In the genomic region with DNA sequence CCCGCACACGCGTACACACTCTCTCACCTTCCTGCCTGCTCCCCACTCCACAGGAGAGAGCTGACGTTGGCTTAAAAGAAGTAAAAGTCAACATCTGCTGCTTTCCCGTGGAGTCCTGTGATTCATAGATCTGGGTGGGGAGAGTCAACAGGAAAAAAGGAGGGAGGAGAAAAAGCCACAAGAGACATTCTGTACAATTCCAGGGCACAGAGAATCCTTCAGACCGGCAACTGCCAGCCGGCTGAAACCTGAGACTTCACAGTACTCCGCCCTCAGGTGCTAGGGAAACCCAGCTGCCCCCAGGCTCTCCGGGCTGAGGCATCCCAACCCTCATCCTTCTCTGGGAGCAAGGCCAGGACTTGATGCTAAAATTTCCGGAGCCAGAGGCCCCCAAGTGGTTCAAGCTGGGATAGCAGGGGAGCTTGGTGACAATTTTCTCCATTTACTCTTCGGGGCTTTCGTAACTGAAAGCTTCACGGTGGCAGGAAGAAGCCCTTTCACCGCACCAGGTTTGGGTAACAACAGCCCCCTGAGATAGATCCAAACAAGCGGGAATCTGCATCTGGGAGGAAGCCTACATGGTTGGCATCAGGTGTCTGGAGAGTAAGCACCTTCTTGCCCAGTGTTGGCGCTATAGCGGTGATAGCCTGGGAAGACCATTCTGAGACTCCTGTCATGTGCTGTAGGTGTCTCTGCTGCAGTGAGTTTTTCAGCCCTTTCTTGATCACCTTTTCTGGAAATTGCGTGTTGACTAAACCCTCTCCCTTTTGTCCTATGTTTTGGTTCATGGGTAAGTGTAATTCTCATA, we compare ENCODE assay signal across 8 mouse cellular contexts. TPM values are rescaled to one million over a fixed set of nuclear protein-coding genes. Genes with fewer than 3 reads are reported as not detected.
DNase-seq lines count a peak whose midpoint lies in the region; ATAC-seq and TF ChIP-seq lines count a peak whose summit lies in the region.

No protein-coding gene starts in this region.

- no peaks in the 10 kb centered on the region for H3K27me3 ChIP-seq in hindbrain, embryonic 11.5 days (ENCODE audit: control insufficient read depth, insufficient read depth, low read length)
- H3K27me3 ChIP-seq in lung, postnatal 0 days (replicated peaks; ENCODE audit: insufficient read depth, low read length), result no peaks in the 10 kb centered on the region

- no peak overlapping the region for H3K27ac ChIP-seq in hindbrain, embryonic 11.5 days (ENCODE audit: low read depth, low read length)
- peak overlapping the region; percentile 38; the same call in 1 of the 2 replicates for H3K27ac ChIP-seq in lung, postnatal 0 days (ENCODE audit: low read length)

- TF ChIP-seq EP300 in lung, postnatal 0 days (IDR thresholded peaks at IDR 0.05), result peak; percentile 89

- peak overlapping the region; percentile 37 for H3K4me2 ChIP-seq in hindbrain, embryonic 11.5 days (replicated peaks; ENCODE audit: low read depth, low read length)
- H3K4me2 ChIP-seq in lung, postnatal 0 days (replicated peaks; ENCODE audit: low read depth, low read length), result peak overlapping the region; percentile 54

- H3K9me3 ChIP-seq in hindbrain, embryonic 11.5 days (ENCODE audit: control insufficient read depth, low read length), result no peaks in the 10 kb centered on the region
- no peaks in the 10 kb centered on the region for H3K9me3 ChIP-seq in lung, postnatal 0 days (ENCODE audit: low read length)

- H3K36me3 ChIP-seq in hindbrain, embryonic 11.5 days (ENCODE audit: control insufficient read depth, insufficient read depth, low read length), result no peaks in the 10 kb centered on the region
- no peaks in the 10 kb centered on the region for H3K36me3 ChIP-seq in lung, postnatal 0 days (ENCODE audit: insufficient read depth, low read length)

- H3K4me1 ChIP-seq in hindbrain, embryonic 11.5 days (replicated peaks; ENCODE audit: control insufficient read depth, insufficient read depth, low read length), result no peaks in the 10 kb centered on the region; the same call in 1 of the 2 replicates
- H3K4me1 ChIP-seq in lung, postnatal 0 days (ENCODE audit: insufficient read depth, low read depth, low read length), result 0 out of 2 replicates have a peak, but pooled peaks cover 4% of the 10 kb centered on the region

- 7% methylated on average over 15 of the region's 18 CpGs for WGBS in hindbrain, embryonic 11.5 days
- WGBS in lung, postnatal 0 days, result 4% methylated on average over 15 of the region's 18 CpGs

- H3K4me3 ChIP-seq in hindbrain, embryonic 11.5 days (ENCODE audit: low read depth, low read length), result no peak overlapping the region; the same call in 1 of the 2 replicates
- H3K4me3 ChIP-seq in lung, postnatal 0 days (ENCODE audit: low read depth, low read length), result 0 out of 2 replicates have a peak overlapping the region, but pooled peaks have one; percentile 16

- no peak overlapping the region; the same call in 1 of the 2 replicates for H3K9ac ChIP-seq in hindbrain, embryonic 11.5 days (ENCODE audit: low read depth, low read length)
- H3K9ac ChIP-seq in lung, postnatal 0 days (replicated peaks; ENCODE audit: low read depth), result peak overlapping the region; percentile 34

- peak; percentile 80; the same call in 1 of the 2 replicates for ATAC-seq in hindbrain, embryonic 11.5 days (ENCODE audit: low FRiP score)
- peak; percentile 95 for ATAC-seq in lung, postnatal 0 days

- peak; percentile 91 for DNase-seq in MN1 (ENCODE audit: low spot score)
- DNase-seq in cerebellum, adult 9-10 months, result peak; percentile 92
- DNase-seq in frontal cortex, adult 2 months (ENCODE audit: extremely low spot score in 1 of 2, low spot score in 1 of 2), result peak; percentile 81 to 96
- peak; percentile 91 for DNase-seq in hindbrain, embryonic 11.5 days (ENCODE audit: low spot score)
- DNase-seq in layer of hippocampus, postnatal 10 days (ENCODE audit: low spot score in 2 of 2), result peak; percentile 93 to 94
- DNase-seq in lung, postnatal 0 days (ENCODE audit: low spot score), result peak; percentile 92
- DNase-seq in ovary, postnatal 36 days (ENCODE audit: low spot score), result peak; percentile 75
- peak; percentile 73 for DNase-seq in thymus, postnatal 25 days

- peak; percentile 82 for TF ChIP-seq CTCF in lung, postnatal 0 days (IDR thresholded peaks at IDR 0.05)

RNA-seq across cellular contexts. Expression of a gene that starts 6.3 kb away (rescaled TPM):
- 5.9 and 9.8 TPM in 2 replicates for polyA plus RNA-seq in frontal cortex, adult 2 months (2012; rRNA removed)
- 0.25 and 0.40 TPM in 2 replicates for polyA plus RNA-seq in hindbrain, embryonic 11.5 days (2014; fragmentation: Nextera tagmentation; extraction: Ambion mirVana)
- total RNA-seq in layer of hippocampus, postnatal 10 days (2021), result 1 to 10 TPM; 6.9 to 7.4 TPM
- polyA plus RNA-seq in lung, postnatal 0 days (2015; fragmentation: Nextera tagmentation; extraction: Ambion mirVana), result 0.42 and 0.44 TPM in 2 replicates

RNA-seq across cellular contexts. Expression of a gene that starts 18.3 kb away (rescaled TPM):
- polyA plus RNA-seq in frontal cortex, adult 2 months (2012; rRNA removed), result 2.9 and 3.2 TPM in 2 replicates
- 0.53 and 1.3 TPM in 2 replicates for polyA plus RNA-seq in hindbrain, embryonic 11.5 days (2014; fragmentation: Nextera tagmentation; extraction: Ambion mirVana)
- total RNA-seq in layer of hippocampus, postnatal 10 days (2021), result 1 to 10 TPM; 1.4 to 1.8 TPM
- polyA plus RNA-seq in lung, postnatal 0 days (2015; fragmentation: Nextera tagmentation; extraction: Ambion mirVana), result 0.31 TPM in 2 replicates

RNA-seq across cellular contexts. Expression of a gene that starts 28.4 kb away (rescaled TPM):
- 0.10 and 0.11 TPM in 2 replicates for polyA plus RNA-seq in frontal cortex, adult 2 months (2012; rRNA removed)
- polyA plus RNA-seq in hindbrain, embryonic 11.5 days (2014; fragmentation: Nextera tagmentation; extraction: Ambion mirVana), result 0.04 and 0.22 TPM in 2 replicates
- total RNA-seq in layer of hippocampus, postnatal 10 days (2021), result under 1 TPM; 0.25 to 0.34 TPM
- polyA plus RNA-seq in lung, postnatal 0 days (2015; fragmentation: Nextera tagmentation; extraction: Ambion mirVana), result not detected in 2 replicates

RNA-seq across cellular contexts. Expression of a gene that starts 28.5 kb away (rescaled TPM):
- polyA plus RNA-seq in frontal cortex, adult 2 months (2012; rRNA removed), result 61.4 and 64.5 TPM in 2 replicates
- polyA plus RNA-seq in hindbrain, embryonic 11.5 days (2014; fragmentation: Nextera tagmentation; extraction: Ambion mirVana), result 42.8 and 44.6 TPM in 2 replicates
- total RNA-seq in layer of hippocampus, postnatal 10 days (2021), result 10 to 100 TPM; 43.2 to 50.3 TPM
- 49.8 and 56.6 TPM in 2 replicates for polyA plus RNA-seq in lung, postnatal 0 days (2015; fragmentation: Nextera tagmentation; extraction: Ambion mirVana)

RNA-seq across cellular contexts. Expression of a gene that starts 32.5 kb away (rescaled TPM):
- polyA plus RNA-seq in frontal cortex, adult 2 months (2012; rRNA removed), result 25.2 and 25.8 TPM in 2 replicates
- polyA plus RNA-seq in hindbrain, embryonic 11.5 days (2014; fragmentation: Nextera tagmentation; extraction: Ambion mirVana), result 25.2 and 28.2 TPM in 2 replicates
- 10 to 100 TPM; 25.6 to 31.7 TPM for total RNA-seq in layer of hippocampus, postnatal 10 days (2021)
- polyA plus RNA-seq in lung, postnatal 0 days (2015; fragmentation: Nextera tagmentation; extraction: Ambion mirVana), result 26.9 and 31.1 TPM in 2 replicates
